Mouse (Mus musculus) layer of hippocampus, postnatal 36 days (tissue): ENCODE data around the gene Olfr1321. TPM values are rescaled to one million over a fixed set of nuclear protein-coding genes. Genes with fewer than 3 reads are reported as not detected.

Experiments used
- DNase-seq, 2 experiments: peaks; one replicate each; pipeline ENCODE4 v3.0.0; 2022
- total RNA-seq, 2 experiments: library from RNA; stranded (reverse); gene quantifications; 2 replicates each; pipeline ENCODE4 v1.2.3; 2021

Gene Olfr1321
- not detected for total RNA-seq

- no peak for DNase-seq
These were observed at the start of gene Olfr1321 for GRCm38 (mm10) chrX:49734959-49735358. Gene Olfr1321 (minus strand): TSS chrX:49735059.

DNA sequence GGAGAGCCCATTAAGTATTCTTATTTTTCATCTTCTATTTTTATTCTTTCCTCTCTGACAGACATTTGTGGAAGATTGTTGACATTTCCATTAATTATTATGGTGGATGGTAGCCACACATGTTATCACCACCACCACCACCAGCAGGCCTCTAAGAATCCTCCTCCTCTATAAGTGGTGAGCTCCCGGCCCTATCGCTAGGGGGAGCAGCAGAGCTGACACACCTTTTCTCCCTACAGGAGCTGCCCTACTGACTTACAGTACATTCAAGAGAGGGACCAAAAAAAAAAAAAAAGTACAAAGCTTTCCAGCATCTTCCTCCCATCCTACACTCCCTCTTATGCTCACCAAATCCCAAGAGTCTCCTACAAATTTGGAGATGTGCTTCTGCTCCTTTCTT lies 36.0 kb upstream of the Olfr1321 start:
- no peak for DNase-seq

DNA sequence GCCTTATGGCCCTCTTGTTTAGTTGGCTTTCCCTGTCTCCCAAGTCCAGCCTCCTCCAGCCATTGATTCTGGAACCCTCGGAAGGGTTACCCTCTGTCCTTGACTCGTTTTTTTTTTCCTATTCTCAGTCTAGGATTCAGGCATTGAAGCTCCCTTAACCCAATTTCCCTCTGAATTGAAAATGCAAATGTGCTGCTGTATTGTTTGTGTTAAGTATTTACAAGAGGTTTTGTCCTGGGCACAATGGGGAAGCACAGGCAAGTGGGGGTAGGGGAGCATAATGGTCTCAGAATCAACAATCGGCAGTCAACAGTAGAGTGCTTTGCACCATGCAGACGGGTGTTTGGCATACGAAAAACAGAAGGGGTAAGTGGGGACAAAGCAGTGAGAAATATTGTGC lies 10.3 kb upstream of the Olfr1321 start:
- no peak for DNase-seq

Other genes with a start within 250 kb of the Olfr1321 start
- gene Olfr1320, start 62.7 kb downstream of the Olfr1321 start, total RNA-seq = not detected
- 1 to 10 TPM; 8.3 to 8.8 TPM for gene Igsf1, start 62.7 kb upstream of the Olfr1321 start, total RNA-seq
- gene Olfr1322, start 156.4 kb upstream of the Olfr1321 start, total RNA-seq = not detected